Mouse (Mus musculus): ENCODE results near the gene 1700003F12Rik. TPM values are rescaled to one million over a fixed set of nuclear protein-coding genes. Genes with fewer than 3 reads are reported as not detected.

The 1700003F12Rik gene
- polyA plus RNA-seq, 1 experiment from 2014 or later = 2.1 TPM

GRCm38 (mm10) chr2:154526531-154526930 is 20.4 kb upstream of the 1700003F12Rik start:
- peaks cover 76% of the 10 kb centered on the region for H3K36me3 ChIP-seq
- H3K4me2 ChIP-seq = no peak overlapping the region
- ATAC-seq (ENCODE audit: low read depth) = no peak
- H3K4me1 ChIP-seq (replicated peaks) = no peaks in the 10 kb centered on the region
- no peaks in the 10 kb centered on the region for H3K9me3 ChIP-seq
- no peak overlapping the region for H3K27ac ChIP-seq (replicated peaks)
- H3K4me3 ChIP-seq = no peak overlapping the region
- WGBS = 88% methylated on average over 3 of the region's 3 CpGs
- no peak overlapping the region for H3K9ac ChIP-seq
- no peaks in the 10 kb centered on the region for H3K27me3 ChIP-seq

GRCm38 (mm10) chr2:154532888-154533287 is 14.0 kb upstream of the 1700003F12Rik start:
- 55% methylated on average over 3 of the region's 3 CpGs for WGBS
- no peak overlapping the region for H3K9ac ChIP-seq
- H3K27ac ChIP-seq (replicated peaks) = no peak overlapping the region
- ATAC-seq (ENCODE audit: low read depth) = no peak
- peaks cover 82% of the 10 kb centered on the region for H3K36me3 ChIP-seq
- H3K4me3 ChIP-seq = no peak overlapping the region
- H3K4me1 ChIP-seq (replicated peaks) = peaks cover 12% of the 10 kb centered on the region
- no peaks in the 10 kb centered on the region for H3K9me3 ChIP-seq
- H3K27me3 ChIP-seq = no peaks in the 10 kb centered on the region
- H3K4me2 ChIP-seq = no peak overlapping the region

GRCm38 (mm10) chr2:154534704-154535270 is 12.1 kb upstream of the 1700003F12Rik start:
- Histone ChIP-seq H3K4me3 (no peak overlapping the region), H3K27ac (replicated peaks) (no peak overlapping the region), H3K27me3 (no peaks in the 10 kb centered on the region), H3K36me3 (peaks cover 69% of the 10 kb centered on the region), H3K9me3 (no peaks in the 10 kb centered on the region), H3K4me2 (no peak overlapping the region), H3K9ac (no peak overlapping the region), H3K4me1 (replicated peaks) (peaks cover 26% of the 10 kb centered on the region)
- WGBS = 92% methylated on average over 12 of the region's 12 CpGs
- no peak for ATAC-seq (ENCODE audit: low read depth)

GRCm38 (mm10) chr2:154538310-154538709 is 8.6 kb upstream of the 1700003F12Rik start:
- Histone ChIP-seq H3K4me3 (no peak overlapping the region), H3K9me3 (no peaks in the 10 kb centered on the region), H3K27me3 (no peaks in the 10 kb centered on the region), H3K9ac (no peak overlapping the region), H3K27ac (replicated peaks) (0 out of 2 replicates have a peak overlapping the region, but pooled peaks have one; percentile 46), H3K4me1 (replicated peaks) (peaks cover 25% of the 10 kb centered on the region), H3K4me2 (no peak overlapping the region), H3K36me3 (peaks cover 45% of the 10 kb centered on the region)
- no peak for ATAC-seq (ENCODE audit: low read depth)
- 44% methylated on average over 2 of the region's 2 CpGs for WGBS

GRCm38 (mm10) chr2:154538710-154539109 is 8.2 kb upstream of the 1700003F12Rik start:
- 40% methylated on average over 3 of the region's 3 CpGs for WGBS
- Histone ChIP-seq H3K4me1 (replicated peaks) (peaks cover 25% of the 10 kb centered on the region), H3K27me3 (no peaks in the 10 kb centered on the region), H3K9me3 (no peaks in the 10 kb centered on the region), H3K9ac (no peak overlapping the region), H3K27ac (replicated peaks) (0 out of 2 replicates have a peak overlapping the region, but pooled peaks have one; percentile 46), H3K4me2 (no peak overlapping the region), H3K4me3 (no peak overlapping the region), H3K36me3 (peaks cover 43% of the 10 kb centered on the region)
- peak; percentile 49; the same call in 1 of the 2 replicates for ATAC-seq (ENCODE audit: low read depth)

- H3K36me3 ChIP-seq = peaks cover 33% of the 10 kb centered on the region
- WGBS = 71% methylated on average over 3 of the region's 3 CpGs
- H3K4me2 ChIP-seq = no peak overlapping the region
- peaks cover 25% of the 10 kb centered on the region for H3K4me1 ChIP-seq (replicated peaks)
- no peak overlapping the region for H3K4me3 ChIP-seq
- no peaks in the 10 kb centered on the region for H3K9me3 ChIP-seq
- no peak overlapping the region for H3K27ac ChIP-seq (replicated peaks)
- H3K9ac ChIP-seq = 0 out of 2 replicates have a peak overlapping the region, but pooled peaks have one; percentile 31
- ATAC-seq (ENCODE audit: low read depth) = no peak
- H3K27me3 ChIP-seq = no peaks in the 10 kb centered on the region
Measured at GRCm38 (mm10) chr2:154539720-154540119, 7.2 kb upstream of the 1700003F12Rik start.

- 83% methylated on average over 2 of the region's 2 CpGs for WGBS
- no peaks in the 10 kb centered on the region for H3K27me3 ChIP-seq
- no peak overlapping the region for H3K4me2 ChIP-seq
- H3K9ac ChIP-seq = no peak overlapping the region
- peaks cover 14% of the 10 kb centered on the region for H3K36me3 ChIP-seq
- H3K4me3 ChIP-seq = no peak overlapping the region
- H3K4me1 ChIP-seq (replicated peaks) = peaks cover 25% of the 10 kb centered on the region
- no peak for ATAC-seq (ENCODE audit: low read depth)
- H3K9me3 ChIP-seq = no peaks in the 10 kb centered on the region
- H3K27ac ChIP-seq (replicated peaks) = no peak overlapping the region
Measured at GRCm38 (mm10) chr2:154541630-154542029, 5.3 kb upstream of the 1700003F12Rik start.

GRCm38 (mm10) chr2:154543567-154544347 is 3.1 kb upstream of the 1700003F12Rik start:
- H3K27ac ChIP-seq (replicated peaks) = peak overlapping the region; percentile 10; the same call in 1 of the 2 replicates
- 84% methylated on average over 9 of the region's 9 CpGs for whole genome bisulfite sequencing
- no peak overlapping the region for H3K4me2 ChIP-seq
- peak; percentile 36; the same call in 1 of the 2 replicates for ATAC-seq (ENCODE audit: low read depth)
- no peak overlapping the region for H3K4me3 ChIP-seq
- peaks cover 11% of the 10 kb centered on the region for H3K4me1 ChIP-seq (replicated peaks)
- H3K36me3 ChIP-seq = 0 out of 2 replicates have a peak, but pooled peaks cover 5% of the 10 kb centered on the region
- H3K27me3 ChIP-seq = no peaks in the 10 kb centered on the region
- no peak overlapping the region for H3K9ac ChIP-seq
- H3K9me3 ChIP-seq = no peaks in the 10 kb centered on the region

GRCm38 (mm10) chr2:154548688-154549087 is 1.8 kb downstream of the 1700003F12Rik start:
- no peaks in the 10 kb centered on the region for H3K36me3 ChIP-seq
- H3K9ac ChIP-seq = no peak overlapping the region
- H3K9me3 ChIP-seq = no peaks in the 10 kb centered on the region
- no peak for ATAC-seq (ENCODE audit: low read depth)
- no peak overlapping the region for H3K27ac ChIP-seq (replicated peaks)
- peaks cover 28% of the 10 kb centered on the region for H3K27me3 ChIP-seq
- 42% methylated on average over 3 of the region's 3 CpGs for WGBS
- peaks cover 36% of the 10 kb centered on the region for H3K4me1 ChIP-seq (replicated peaks)
- peak overlapping the region; percentile 85 for H3K4me2 ChIP-seq
- peak overlapping the region; percentile 44; the same call in 1 of the 2 replicates for H3K4me3 ChIP-seq

GRCm38 (mm10) chr2:154549127-154549885 is 2.4 kb downstream of the 1700003F12Rik start:
- no peaks in the 10 kb centered on the region for H3K9me3 ChIP-seq
- peak; percentile 74 for ATAC-seq (ENCODE audit: low read depth)
- H3K4me1 ChIP-seq (replicated peaks) = peaks cover 36% of the 10 kb centered on the region
- peak overlapping the region; percentile 70 for H3K9ac ChIP-seq
- H3K36me3 ChIP-seq = no peaks in the 10 kb centered on the region
- H3K27me3 ChIP-seq = peaks cover 28% of the 10 kb centered on the region
- WGBS = 2% methylated on average over 48 of the region's 48 CpGs
- H3K4me3 ChIP-seq = peak overlapping the region; percentile 44
- H3K27ac ChIP-seq (replicated peaks) = no peak overlapping the region
- H3K4me2 ChIP-seq = peak overlapping the region; percentile 85

GRCm38 (mm10) chr2:154549886-154550189 is 3.0 kb downstream of the 1700003F12Rik start:
- H3K36me3 ChIP-seq = no peaks in the 10 kb centered on the region
- no peak overlapping the region for H3K27ac ChIP-seq (replicated peaks)
- H3K4me1 ChIP-seq (replicated peaks) = peaks cover 36% of the 10 kb centered on the region
- WGBS = 15% methylated on average over 20 of the region's 20 CpGs
- ATAC-seq (ENCODE audit: low read depth) = no peak
- H3K9me3 ChIP-seq = no peaks in the 10 kb centered on the region
- peaks cover 28% of the 10 kb centered on the region for H3K27me3 ChIP-seq
- peak overlapping the region; percentile 85 for H3K4me2 ChIP-seq
- H3K9ac ChIP-seq = peak overlapping the region; percentile 70
- H3K4me3 ChIP-seq = peak overlapping the region; percentile 44

GRCm38 (mm10) chr2:154550937-154551336 is 4.1 kb downstream of the 1700003F12Rik start:
- Histone ChIP-seq H3K4me3 (no peak overlapping the region), H3K27ac (replicated peaks) (no peak overlapping the region), H3K27me3 (peaks cover 28% of the 10 kb centered on the region), H3K9me3 (no peaks in the 10 kb centered on the region), H3K4me1 (replicated peaks) (peaks cover 45% of the 10 kb centered on the region), H3K4me2 (no peak overlapping the region), H3K36me3 (no peaks in the 10 kb centered on the region), H3K9ac (no peak overlapping the region)
- WGBS = 76% methylated on average over 2 of the region's 2 CpGs
- ATAC-seq (ENCODE audit: low read depth) = no peak

All from neural tube, embryonic 13.5 days (tissue).